Mouse (Mus musculus) liver, adult (tissue): ENCODE results near the gene Tnxb.

Experiments used
- GATA4 ChIP-seq: IDR thresholded peaks from 2 replicates; pipeline ENCODE4 v1.6.1; 2014; ENCODE audit warnings: mild to moderate bottlenecking, low read length; ENCODE audit not compliant: insufficient replicate concordance

The Tnxb gene

DNA sequence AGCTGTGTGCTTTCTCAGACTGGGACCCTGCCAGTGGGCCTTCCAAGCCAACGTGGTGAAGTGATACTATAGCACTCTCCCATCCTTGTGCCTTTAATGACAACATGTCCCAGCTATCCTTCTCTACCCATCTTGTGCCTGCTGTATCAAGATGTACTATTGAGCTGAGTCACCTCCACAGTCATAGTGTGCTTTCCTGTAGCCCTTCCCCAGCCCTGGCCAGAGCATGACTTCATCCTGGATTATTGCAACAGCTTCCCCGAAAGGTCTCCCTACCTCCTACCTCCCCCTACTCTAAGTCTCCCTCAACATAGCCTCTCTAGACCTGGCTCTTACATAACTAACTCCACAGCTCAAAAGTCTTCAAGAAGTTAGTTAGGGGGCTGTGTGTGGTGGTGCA lies 34.7 kb upstream of the Tnxb start:
- no peak for TF ChIP-seq GATA4

DNA sequence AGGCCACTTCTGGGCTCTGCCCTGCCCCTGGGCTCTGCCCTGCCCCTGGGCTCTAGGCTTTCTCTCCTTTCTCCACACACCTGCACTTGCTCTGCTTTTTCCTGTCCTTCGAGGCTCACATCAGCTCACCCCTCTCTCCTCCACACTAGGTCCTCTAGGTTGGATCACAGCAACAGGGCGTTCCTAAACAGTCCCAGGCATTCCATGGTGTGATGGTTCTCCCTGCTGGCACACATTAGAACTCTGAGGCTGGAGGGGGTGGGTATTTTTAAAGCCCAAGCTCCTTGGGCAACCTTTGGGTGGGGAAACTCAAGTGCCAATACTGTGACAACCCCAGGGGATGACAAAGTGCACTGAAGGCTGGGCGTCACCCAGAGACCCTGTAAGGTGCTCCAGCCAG lies 32.9 kb upstream of the Tnxb start:
- no peak for TF ChIP-seq GATA4

DNA sequence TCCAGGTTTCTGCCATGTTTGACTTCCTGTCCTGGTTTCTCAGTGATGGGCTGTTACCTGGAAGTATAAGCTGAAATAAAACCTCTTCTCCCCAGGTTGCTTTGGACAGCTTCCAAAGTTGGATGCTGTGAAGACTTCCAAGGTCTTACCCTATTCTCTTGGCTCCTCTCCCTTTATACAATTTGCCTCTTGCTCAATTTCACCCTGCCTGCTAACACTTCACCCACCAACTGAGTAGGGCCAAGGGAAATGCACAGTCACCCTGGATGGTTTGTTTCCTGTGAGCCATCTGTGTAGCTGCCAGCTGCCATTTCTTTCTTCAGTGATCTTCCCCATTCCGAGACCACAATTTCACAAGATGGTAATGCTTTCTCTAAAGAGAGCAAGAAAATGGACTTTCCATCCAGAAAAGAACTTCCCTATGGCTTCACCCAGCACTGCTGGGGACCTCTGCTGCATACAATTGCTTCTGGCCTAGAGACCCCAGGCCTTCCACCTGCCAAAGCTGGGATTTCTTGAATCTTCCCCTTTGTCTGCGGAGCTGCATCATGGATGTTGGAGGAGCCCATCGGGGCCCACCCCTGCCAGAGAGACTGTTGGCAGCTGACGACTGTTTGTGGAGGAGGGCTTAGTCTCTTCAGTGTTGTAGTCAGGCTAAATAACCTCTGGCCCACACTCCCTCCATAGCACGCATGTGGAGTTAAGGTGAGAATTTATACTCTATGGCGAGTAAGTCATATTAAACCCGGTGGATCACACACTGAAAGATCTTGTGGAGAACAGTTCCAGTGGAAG lies 30.7 kb upstream of the Tnxb start:
- no peak for TF ChIP-seq GATA4

DNA sequence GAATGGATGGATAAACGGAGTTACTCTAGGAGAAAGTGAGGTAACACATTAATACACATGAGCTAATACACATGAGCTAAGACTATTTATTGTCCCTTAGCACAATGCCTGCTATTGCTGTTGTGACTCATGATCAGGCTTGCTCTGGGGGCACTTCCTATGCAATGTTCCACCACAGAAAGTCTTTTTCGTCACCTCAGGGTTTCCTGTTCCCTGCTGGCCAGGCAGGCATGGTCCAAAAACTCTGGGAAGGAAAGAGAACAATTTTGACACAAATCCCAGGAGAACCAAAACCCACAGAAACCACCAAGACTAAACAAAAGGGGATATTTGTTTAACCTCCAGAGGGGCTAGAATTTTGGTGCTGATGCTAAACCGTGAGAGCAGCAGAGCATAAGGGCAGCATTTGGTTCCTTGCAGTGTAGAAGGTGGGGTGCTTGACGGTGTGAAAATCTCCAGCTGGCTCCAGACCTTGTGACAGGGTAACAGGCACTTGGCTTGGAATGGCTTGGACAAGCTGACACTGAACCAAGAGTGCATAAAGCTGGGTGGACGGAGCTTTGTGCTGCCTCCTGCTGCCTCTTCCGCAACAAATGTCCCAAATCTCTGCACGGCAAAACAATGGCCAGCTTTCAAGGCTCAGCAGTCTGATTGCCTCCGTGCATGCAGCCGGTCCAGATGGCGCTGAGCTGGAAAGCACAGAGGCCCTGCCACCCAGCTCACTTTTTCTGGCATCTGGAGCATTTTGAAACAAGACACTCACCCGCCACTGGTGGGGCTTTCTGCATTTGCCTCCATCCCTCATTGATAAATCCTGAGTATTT lies 29.3 kb upstream of the Tnxb start:
- no peak for TF ChIP-seq GATA4

DNA sequence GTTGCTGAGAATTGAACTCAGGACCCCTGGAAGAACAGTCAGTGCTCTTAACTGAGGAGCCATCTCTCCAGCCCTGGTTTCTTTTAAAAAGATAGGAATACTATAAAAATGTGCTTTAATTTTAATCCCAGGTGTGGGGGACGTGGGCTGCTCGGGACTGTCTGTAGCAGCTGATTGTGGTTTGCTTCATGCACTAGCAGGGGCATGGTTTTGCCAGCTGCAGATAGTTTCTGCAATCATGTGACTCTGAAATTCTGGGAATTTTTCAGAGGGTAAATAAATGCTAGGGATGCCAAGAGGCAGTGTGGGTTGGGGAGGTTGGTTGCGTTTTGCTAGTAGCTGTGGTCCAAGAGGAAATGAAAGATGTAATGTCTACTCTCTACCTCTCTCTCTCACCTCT lies 28.4 kb upstream of the Tnxb start:
- no peak for TF ChIP-seq GATA4

DNA sequence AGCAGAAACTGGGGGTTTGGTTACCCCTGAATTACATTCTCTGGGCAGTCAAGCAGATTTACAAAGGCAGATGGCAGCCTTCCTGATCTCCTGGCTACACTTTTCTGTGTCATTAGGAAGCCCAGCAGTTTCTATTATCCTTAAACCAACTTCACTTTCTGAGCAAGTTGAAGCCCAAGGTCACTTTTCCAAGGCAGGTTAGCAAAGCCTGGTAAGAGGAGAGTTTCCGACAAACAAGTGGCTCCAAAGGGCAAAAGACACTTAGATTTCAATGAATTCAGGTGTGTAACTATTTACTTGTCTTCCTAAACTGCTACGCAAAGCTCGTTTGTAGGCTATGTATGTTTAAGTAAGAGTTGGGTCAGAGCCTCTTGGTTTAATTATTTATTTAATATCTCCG lies 27.0 kb upstream of the Tnxb start:
- no peak for TF ChIP-seq GATA4

DNA sequence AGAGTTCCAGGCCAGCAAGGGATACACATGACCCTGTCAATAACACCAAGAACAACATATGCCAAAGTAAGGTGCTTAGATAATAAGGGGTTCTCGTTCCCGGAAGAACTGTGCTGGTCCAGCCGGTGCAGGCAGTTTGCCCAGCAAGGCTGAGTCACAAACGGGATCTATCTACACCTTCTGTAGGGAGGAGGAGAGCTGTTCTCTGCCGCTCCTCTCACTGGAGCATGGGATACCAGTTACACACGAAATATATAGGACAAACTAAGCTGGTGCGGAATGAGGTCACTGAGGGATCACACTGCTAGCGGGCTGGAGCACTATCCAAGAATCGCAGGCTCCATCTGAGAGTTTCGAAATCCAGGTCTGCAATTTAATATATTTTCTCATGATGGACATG lies 26.4 kb upstream of the Tnxb start:
- TF ChIP-seq GATA4, result no peak

DNA sequence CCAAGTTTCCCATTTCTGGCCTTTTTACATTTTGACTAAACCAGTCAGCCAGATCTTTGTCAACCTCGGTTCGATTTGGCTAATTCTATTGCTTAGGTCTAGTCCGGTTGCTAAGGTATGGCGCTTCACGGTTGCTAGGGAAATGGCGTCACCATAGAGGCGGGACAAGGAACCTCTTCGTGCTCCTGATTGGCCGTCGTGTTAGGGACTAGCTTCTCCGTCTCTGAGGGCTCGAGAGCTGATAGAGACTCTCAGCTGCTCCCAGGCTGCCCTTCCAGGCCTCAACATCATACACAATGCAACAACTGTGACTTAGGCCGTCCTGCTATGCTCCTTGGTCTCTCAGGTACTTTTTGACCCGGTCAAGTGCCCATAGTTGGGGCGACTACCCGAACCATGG lies 25.7 kb upstream of the Tnxb start, which contains the start of gene Fkbpl:
TSS of gene Fkbpl (plus strand) at position 157 of the 400 bp plus-strand sequence.
- no peak for TF ChIP-seq GATA4

DNA sequence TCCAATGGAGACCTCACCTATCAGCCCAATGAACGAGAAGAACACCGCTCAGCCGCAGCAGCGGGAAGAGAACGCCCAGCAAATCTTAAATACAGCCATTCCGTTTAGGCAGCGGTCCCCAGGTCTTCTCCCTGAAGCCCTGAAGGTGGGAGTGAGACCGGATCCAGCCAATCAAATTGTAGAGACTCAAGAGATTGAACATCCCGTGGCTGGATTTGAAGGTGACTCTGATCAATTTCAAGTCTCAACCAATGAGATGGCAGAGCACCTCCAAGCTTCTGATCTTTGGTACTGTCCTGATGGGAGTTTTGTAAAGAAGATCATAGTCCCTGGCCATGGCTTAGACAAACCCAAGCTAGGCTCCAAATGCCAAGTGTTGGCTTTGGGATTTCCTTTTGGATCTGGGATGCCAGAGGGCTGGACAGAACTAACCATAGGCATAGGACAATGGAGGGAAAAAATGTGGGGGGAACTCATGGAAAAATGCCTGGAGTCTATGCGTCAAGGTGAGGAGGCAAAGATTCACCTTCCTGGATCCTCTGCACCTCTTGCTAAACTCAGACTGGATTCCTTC lies 25.0 kb upstream of the Tnxb start:
- TF ChIP-seq GATA4, result no peak

DNA sequence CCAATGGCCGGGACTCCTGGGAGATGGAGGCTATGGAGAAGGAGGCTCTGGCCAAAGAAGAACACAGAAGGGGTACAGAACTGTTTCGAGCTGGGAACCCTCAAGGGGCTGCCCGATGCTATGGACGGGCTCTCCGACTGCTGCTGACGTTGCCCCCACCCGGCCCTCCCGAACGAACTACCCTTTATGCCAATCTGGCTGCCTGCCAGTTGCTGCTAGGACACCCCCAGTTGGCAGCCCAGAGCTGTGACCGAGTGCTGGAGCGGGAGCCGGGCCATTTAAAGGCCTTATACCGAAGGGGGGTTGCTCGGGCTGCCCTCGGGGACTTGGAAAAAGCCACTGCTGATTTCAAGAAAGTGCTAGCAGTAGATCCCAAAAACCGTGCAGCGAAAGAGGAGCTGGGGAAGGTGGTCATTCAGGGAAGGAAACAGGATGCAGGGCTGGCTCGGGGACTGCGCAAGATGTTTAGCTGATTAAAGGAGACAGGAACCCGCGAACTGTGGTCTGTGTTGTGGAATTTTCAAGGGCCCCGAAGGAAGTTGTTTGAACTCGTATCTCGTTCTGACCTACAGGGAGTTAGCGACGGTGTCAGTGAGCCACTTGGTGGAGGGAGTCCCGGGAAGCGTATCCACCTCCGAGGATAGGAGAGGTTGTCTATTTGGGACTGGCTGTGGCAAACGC lies 24.4 kb upstream of the Tnxb start:
- TF ChIP-seq GATA4, result no peak

DNA sequence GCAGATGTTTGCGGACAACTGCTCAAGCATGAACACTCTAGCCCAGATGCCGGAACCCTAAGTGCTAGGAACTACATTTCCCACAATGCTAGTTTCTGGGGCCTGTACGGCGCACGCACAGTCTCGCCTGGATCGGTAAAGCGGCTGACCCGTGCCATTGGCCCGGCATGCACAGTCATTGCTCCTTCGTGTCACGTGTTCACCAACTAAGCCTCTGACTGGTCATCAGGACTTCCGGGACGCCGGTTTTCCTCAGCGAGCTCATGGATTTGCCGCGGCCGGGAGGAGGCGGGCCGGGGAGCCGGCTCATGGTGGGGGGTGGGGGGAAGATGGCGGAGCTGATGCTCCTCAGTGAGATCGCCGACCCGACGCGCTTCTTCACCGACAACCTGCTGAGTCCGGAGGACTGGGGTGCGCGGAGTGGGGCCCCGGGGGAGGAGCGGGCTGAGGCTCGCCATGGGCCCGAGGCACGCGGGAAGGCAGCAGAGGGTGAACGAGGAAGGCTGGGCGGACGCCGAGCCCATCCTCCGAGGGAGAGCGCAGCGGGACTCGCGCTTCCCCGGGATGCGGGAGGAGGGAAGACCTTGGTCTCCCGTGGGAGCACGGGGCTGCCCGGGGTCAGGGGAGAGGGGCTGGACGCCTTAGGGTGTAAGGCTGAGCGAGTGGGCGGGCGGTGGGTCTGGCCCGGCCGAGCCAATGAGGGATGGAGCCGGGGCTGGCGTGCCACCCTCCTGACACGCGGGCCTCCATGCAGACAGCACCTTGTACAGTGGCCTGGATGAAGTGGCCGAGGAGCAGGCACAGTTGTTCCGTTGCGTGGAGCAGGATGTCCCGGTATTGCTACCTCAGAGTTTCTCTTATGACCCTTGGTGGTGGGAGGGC lies 23.2 kb upstream of the Tnxb start, which contains the start of gene Atf6b:
TSS of gene Atf6b (plus strand) at position 241 of the 882 bp plus-strand sequence.
- TF ChIP-seq GATA4, result no peak; the same call in 1 of the 2 replicates

DNA sequence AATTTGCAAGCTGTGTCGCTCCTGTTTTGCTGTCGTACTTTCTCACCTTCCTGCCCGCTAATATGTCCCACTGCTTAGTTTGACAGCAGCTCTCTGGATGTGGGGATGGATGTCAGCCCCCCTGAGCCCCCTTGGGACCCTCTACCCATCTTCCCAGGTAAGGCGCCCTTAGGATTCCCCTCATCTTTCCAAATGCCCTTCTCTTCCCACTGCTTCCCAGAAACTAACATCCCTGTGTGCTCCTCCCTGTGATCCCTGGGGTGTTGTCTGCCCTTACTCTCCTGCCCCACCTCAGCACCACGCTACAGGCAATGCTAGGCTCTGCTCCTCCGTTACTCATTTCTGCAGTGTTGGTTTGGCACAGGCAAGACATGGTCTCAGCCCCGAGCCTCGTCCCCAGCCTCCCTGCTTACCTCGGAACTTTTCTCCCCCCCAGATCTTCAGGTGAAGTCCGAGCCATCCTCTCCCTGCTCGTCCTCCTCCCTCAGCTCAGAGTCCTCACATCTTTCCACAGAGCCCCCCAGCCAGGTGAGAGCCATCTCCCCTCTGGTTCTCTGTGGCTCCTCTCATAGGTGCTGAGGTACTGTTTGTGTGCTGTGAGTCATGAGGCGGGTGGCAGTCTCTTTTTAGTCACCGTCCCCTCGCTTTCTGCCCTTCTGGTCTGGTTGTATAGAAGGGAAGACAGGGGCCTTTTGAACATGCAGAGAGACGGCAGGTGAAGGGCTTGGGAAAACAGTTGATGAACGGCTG lies 22.0 kb upstream of the Tnxb start:
- no peak for TF ChIP-seq GATA4

DNA sequence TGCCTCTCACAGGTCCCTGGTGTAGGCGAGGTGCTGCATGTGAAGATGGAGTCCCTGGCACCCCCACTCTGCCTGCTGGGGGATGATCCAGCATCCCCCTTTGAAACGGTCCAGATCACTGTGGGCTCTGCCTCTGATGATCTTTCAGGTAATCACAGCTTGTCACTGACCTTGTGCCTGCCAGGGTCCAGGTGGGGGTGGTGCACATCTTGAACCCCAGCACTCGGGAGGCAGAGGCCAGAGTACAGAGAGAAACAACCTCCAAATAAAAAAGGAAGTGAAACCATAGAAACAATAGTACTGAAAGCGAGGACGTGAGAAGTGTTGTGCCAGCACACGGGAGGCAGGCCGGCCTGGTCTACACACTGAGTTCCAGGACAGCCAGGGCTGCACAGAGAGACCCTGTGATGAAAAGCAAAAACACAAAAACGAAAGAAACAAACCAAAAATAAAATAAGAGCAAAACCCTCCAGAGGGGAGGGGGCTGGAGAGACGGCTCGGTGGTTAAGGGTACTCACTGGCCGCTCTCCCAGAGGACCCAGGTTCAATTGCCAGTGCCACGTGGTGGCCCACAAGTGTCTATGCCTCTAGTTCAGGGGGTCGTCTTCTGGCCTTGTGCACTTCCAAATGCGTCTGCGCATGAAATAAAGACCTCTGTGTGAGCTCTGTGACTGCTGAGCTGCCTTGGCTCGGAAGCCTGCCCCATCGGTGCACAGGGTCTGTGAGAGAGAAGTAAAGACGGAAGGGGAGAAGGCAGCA lies 21.1 kb upstream of the Tnxb start:
- TF ChIP-seq GATA4, result no peak
